Mouse (Mus musculus) lung, postnatal 0 days (tissue): ENCODE measurements around the gene Stx8.

Source experiments
- CTCF ChIP-seq: IDR thresholded peaks from 2 replicates; pipeline ENCODE4 v1.5.1; 2016; ENCODE audit warnings: antibody characterized with exemption, mild to moderate bottlenecking
- EP300 ChIP-seq: IDR thresholded peaks from 2 replicates; pipeline ENCODE4 v1.6.1; 2016; ENCODE audit warnings: antibody characterized with exemption, mild to moderate bottlenecking, control low read depth

GRCm38 (mm10) chr11:68046916-68047315, 80.9 kb downstream of the Stx8 start:
- TF ChIP-seq CTCF (peak; percentile 69), EP300 (no peak)
